In the genomic region with DNA sequence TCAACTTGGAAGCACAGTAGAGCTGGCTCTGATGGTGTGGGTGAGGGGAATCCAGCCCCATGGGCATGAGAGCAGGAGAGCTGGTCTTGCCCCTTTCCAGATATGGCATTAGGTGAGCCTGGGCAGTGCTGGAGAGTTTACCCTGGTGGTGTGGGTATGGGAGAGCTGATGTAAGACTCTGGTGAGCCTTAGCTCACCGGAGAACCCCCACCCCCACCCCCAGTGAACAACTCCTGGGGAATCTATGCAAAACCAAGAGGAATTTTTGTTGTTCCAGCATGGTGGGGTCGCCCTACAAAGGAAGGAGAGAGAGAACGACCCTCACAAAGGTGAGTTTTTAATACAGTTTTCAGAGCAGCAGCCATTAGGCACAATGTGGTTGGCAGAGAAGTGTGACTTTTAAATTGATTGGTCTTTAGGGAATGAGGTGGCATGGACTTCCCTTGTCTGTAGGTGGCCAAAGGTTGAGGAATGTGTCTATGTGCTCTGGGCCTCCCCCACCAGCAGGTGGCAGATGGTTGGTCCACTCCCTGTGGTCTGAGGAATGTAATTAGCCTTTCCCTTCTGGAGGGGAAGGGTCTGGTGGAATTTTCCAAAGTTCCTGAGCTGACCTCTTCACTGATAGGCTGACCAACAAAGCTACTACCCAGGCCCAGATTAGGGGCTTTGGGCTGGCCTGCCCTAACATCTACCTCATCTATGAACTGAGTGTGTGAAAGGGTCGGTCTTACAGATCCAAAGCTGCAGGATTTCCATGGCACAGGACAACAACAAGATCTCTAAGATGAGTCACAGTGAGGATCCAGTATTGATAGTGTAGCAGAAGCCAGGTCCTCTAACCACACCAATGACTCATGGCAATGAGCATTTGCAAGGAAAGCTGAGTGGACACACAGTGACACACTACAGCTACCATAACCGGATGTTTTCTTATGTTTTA, we compare ENCODE assay signal across 11 mouse cellular contexts.
DNase-seq lines count a peak whose midpoint lies in the region; ATAC-seq and TF ChIP-seq lines count a peak whose summit lies in the region.
"Had no signal": no experiment of that assay in that cellular context is flagged by ENCODE, and none has a peak within 500 bp of the region (broad histone marks: within the 10 kb centered on the region; RNA-seq: fewer than 3 reads in every experiment).

No protein-coding gene starts in this region.

- H3K4me3 ChIP-seq in hindbrain, embryonic 16.5 days (ENCODE audit: low read length), result no peak overlapping the region
- no peak overlapping the region for H3K4me3 ChIP-seq in hindbrain, embryonic 13.5 days
- no peak overlapping the region for H3K4me3 ChIP-seq in MEL (ENCODE audit: control insufficient read depth in 1 of 2, insufficient read depth in 1 of 2, low read depth in 2 of 2, low read length in 2 of 2)

- peak; percentile 39; the same call in 1 of the 2 replicates for ATAC-seq in hindbrain, embryonic 16.5 days
- no peak for ATAC-seq in hindbrain, embryonic 13.5 days (ENCODE audit: low FRiP score)
- ATAC-seq: forebrain, embryonic 14.5 days had no signal

- WGBS in hindbrain, embryonic 16.5 days, result 80% methylated on average over 5 of the region's 5 CpGs
- 87% methylated on average over 5 of the region's 5 CpGs for WGBS in hindbrain, embryonic 13.5 days

- H3K9ac ChIP-seq in hindbrain, embryonic 16.5 days (ENCODE audit: low read depth, low read length), result no peak overlapping the region
- no peak overlapping the region for H3K9ac ChIP-seq in hindbrain, embryonic 13.5 days
- no peak overlapping the region for H3K9ac ChIP-seq in MEL (ENCODE audit: control insufficient read depth, low read depth, low read length, poor library complexity, severe bottlenecking)

- H3K9me3 ChIP-seq in hindbrain, embryonic 16.5 days (ENCODE audit: control insufficient read depth, low read length), result no peaks in the 10 kb centered on the region
- no peaks in the 10 kb centered on the region for H3K9me3 ChIP-seq in hindbrain, embryonic 13.5 days
- H3K9me3 ChIP-seq in MEL (replicated peaks; ENCODE audit: insufficient read depth, low read length), result no peaks in the 10 kb centered on the region

- TF ChIP-seq CTCF in MEL (IDR thresholded peaks at IDR 0.05 in 2 of 3, conservative IDR thresholded peaks at IDR 0.05 in 1 of 3; ENCODE audit: control insufficient read depth in 1 of 3, insufficient read depth in 1 of 3, low read depth in 2 of 3, low read length in 3 of 3, poor library complexity in 1 of 3, severe bottlenecking in 1 of 3), result peak in 2 of 3 experiments; percentile 32 to 34; a peak in 4 of 6 replicates

- TF ChIP-seq RAD21 in MEL (IDR thresholded peaks at IDR 0.05; ENCODE audit: low read depth, low read length), result peak; percentile 1; the same call in 1 of the 2 replicates

- TF ChIP-seq EP300 in MEL (IDR thresholded peaks at IDR 0.05; ENCODE audit: low read depth in 1 of 2, low read length in 2 of 2), result no peak

- TF ChIP-seq POLR2A in MEL (IDR thresholded peaks at IDR 0.05; ENCODE audit: control insufficient read depth in 1 of 2, insufficient read depth in 1 of 2, low read depth in 1 of 2, low read length in 2 of 2, poor library complexity in 1 of 2), result no peak

- H3K36me3 ChIP-seq in hindbrain, embryonic 16.5 days (ENCODE audit: control insufficient read depth, insufficient read depth, low read length), result no peaks in the 10 kb centered on the region
- no peaks in the 10 kb centered on the region for H3K36me3 ChIP-seq in hindbrain, embryonic 13.5 days
- H3K36me3 ChIP-seq in MEL (ENCODE audit: control insufficient read depth in 1 of 2, insufficient read depth in 2 of 2, low read length in 2 of 2), result no peaks in the 10 kb centered on the region

- H3K27ac ChIP-seq in hindbrain, embryonic 16.5 days (ENCODE audit: low read depth, low read length), result no peak overlapping the region
- no peak overlapping the region for H3K27ac ChIP-seq in hindbrain, embryonic 13.5 days
- no peak overlapping the region for H3K27ac ChIP-seq in MEL (ENCODE audit: control insufficient read depth, low read depth, low read length)
- H3K27ac ChIP-seq: macrophage had no signal

- no peaks in the 10 kb centered on the region for H3K4me1 ChIP-seq in hindbrain, embryonic 16.5 days (ENCODE audit: control insufficient read depth, insufficient read depth, low read depth, low read length)
- no peaks in the 10 kb centered on the region for H3K4me1 ChIP-seq in hindbrain, embryonic 13.5 days (replicated peaks)
- no peaks in the 10 kb centered on the region for H3K4me1 ChIP-seq in MEL (ENCODE audit: control insufficient read depth in 1 of 2, insufficient read depth in 2 of 2, low read length in 2 of 2)

- peak; percentile 16 for DNase-seq in MEL (ENCODE audit: low read depth, low spot score)
- DNase-seq in forelimb bud, embryonic 11.5 days (ENCODE audit: low read depth, low spot score), result peak; percentile 8
- DNase-seq in lung, postnatal 10 days, result peak; percentile 10
- DNase-seq in layer of hippocampus, adult 8-10 months (ENCODE audit: low spot score in 2 of 2), result no peak
- DNase-seq in thymus, postnatal 25 days, result no peak
- no peak for DNase-seq in frontal cortex, postnatal 14 days (ENCODE audit: low spot score in 2 of 2)
- DNase-seq: retina, postnatal 1 day had no signal

- H3K27me3 ChIP-seq in hindbrain, embryonic 16.5 days (replicated peaks; ENCODE audit: control insufficient read depth, insufficient read depth, low read length), result no peaks in the 10 kb centered on the region
- H3K27me3 ChIP-seq in hindbrain, embryonic 13.5 days, result no peaks in the 10 kb centered on the region
- no peaks in the 10 kb centered on the region for H3K27me3 ChIP-seq in MEL (ENCODE audit: control insufficient read depth in 1 of 2, insufficient read depth in 2 of 2, low read length in 2 of 2)

- no peak overlapping the region for H3K4me2 ChIP-seq in hindbrain, embryonic 16.5 days (ENCODE audit: low read length)
- no peak overlapping the region for H3K4me2 ChIP-seq in hindbrain, embryonic 13.5 days

- no peaks in the 10 kb centered on the region for H3K79me2 ChIP-seq in MEL (ENCODE audit: control insufficient read depth, insufficient read depth, low read length, poor library complexity)

TF ChIP-seq in MEL, 35 proteins besides CTCF, POLR2A, EP300 and RAD21:
- TF ChIP-seq ZC3H11A (IDR thresholded peaks at IDR 0.05; ENCODE audit: low read depth, low read length) (0 out of 2 replicates have a peak, but pooled peaks have one; percentile 4), BHLHE40 (IDR thresholded peaks at IDR 0.05; ENCODE audit: borderline replicate concordance, low read depth, low read length) (no peak), SMC3 (IDR thresholded peaks at IDR 0.05; ENCODE audit: low read depth, low read length) (peak; percentile 35)

Comparison
In these comparisons a context has a peak if more than half of its experiments do, and no peak if none do; other contexts are left out.
1. DNase-seq: peak in MEL (single experiment), forelimb bud, embryonic 11.5 days (single experiment) and lung, postnatal 10 days (single experiment); none in layer of hippocampus, adult 8-10 months (0 of 2), thymus, postnatal 25 days (single experiment) and frontal cortex, postnatal 14 days (0 of 2).